22 mouse cellular contexts compared by ENCODE assay signal in genomic region chr6:50948061-50948460, GRCm38 (mm10).
DNase-seq lines count a peak whose midpoint lies in the region; ATAC-seq and TF ChIP-seq lines count a peak whose summit lies in the region.
"Had no signal": no experiment of that assay in that cellular context is flagged by ENCODE, and none has a peak within 500 bp of the region (broad histone marks: within the 10 kb centered on the region; RNA-seq: fewer than 3 reads in every experiment).

No protein-coding gene starts in this region.

- DNase-seq in embryo, embryonic 10 days (ENCODE audit: low spot score), result peak; percentile 55
- DNase-seq in embryo, embryonic 10.5 days (ENCODE audit: low spot score), result no peak
- DNase-seq in hindbrain, embryonic 10.5 days (ENCODE audit: low spot score), result peak; percentile 49
- DNase-seq in midbrain, embryonic 10.5 days (ENCODE audit: low spot score), result no peak
- DNase-seq in midbrain, postnatal 0 days (ENCODE audit: low spot score), result no peak
- DNase-seq: adrenal gland, adult 8-10 months; adrenal gland, postnatal 14 days; adrenal gland, postnatal 36 days; B cell, adult 2 months; cerebellum, adult 11-12 months; cerebellum, adult 2 months; cerebellum, adult 9-10 months; cerebellum, postnatal 25 days had no signal

- TF ChIP-seq CTCF in midbrain, postnatal 0 days (IDR thresholded peaks at IDR 0.05), result no peak

- H3K9ac ChIP-seq in hindbrain, embryonic 16.5 days (ENCODE audit: low read depth, low read length), result no peak overlapping the region
- H3K9ac ChIP-seq in midbrain, postnatal 0 days (replicated peaks; ENCODE audit: low read length, poor library complexity, severe bottlenecking), result no peak overlapping the region
- H3K9ac ChIP-seq: embryonic facial prominence, embryonic 13.5 days; embryonic facial prominence, embryonic 15.5 days; forebrain, embryonic 12.5 days had no signal

- no peaks in the 10 kb centered on the region for H3K36me3 ChIP-seq in hindbrain, embryonic 10.5 days
- no peaks in the 10 kb centered on the region for H3K36me3 ChIP-seq in hindbrain, embryonic 16.5 days (ENCODE audit: control insufficient read depth, insufficient read depth, low read length)
- H3K36me3 ChIP-seq in midbrain, embryonic 10.5 days, result no peaks in the 10 kb centered on the region
- no peaks in the 10 kb centered on the region for H3K36me3 ChIP-seq in midbrain, postnatal 0 days (ENCODE audit: insufficient read depth, low read length)
- H3K36me3 ChIP-seq: embryonic facial prominence, embryonic 13.5 days; embryonic facial prominence, embryonic 15.5 days; forebrain, embryonic 10.5 days; forebrain, embryonic 12.5 days had no signal

- no peaks in the 10 kb centered on the region for H3K27me3 ChIP-seq in hindbrain, embryonic 10.5 days (ENCODE audit: insufficient read depth, poor library complexity, severe bottlenecking)
- H3K27me3 ChIP-seq in hindbrain, embryonic 16.5 days (replicated peaks; ENCODE audit: control insufficient read depth, insufficient read depth, low read length), result no peaks in the 10 kb centered on the region
- no peaks in the 10 kb centered on the region for H3K27me3 ChIP-seq in midbrain, embryonic 10.5 days (ENCODE audit: low read depth, poor library complexity, severe bottlenecking)
- H3K27me3 ChIP-seq in midbrain, postnatal 0 days (ENCODE audit: insufficient read depth, low read length), result no peaks in the 10 kb centered on the region
- H3K27me3 ChIP-seq: embryonic facial prominence, embryonic 13.5 days; embryonic facial prominence, embryonic 15.5 days had no signal

- H3K27ac ChIP-seq in hindbrain, embryonic 10.5 days, result peak overlapping the region; percentile 86
- H3K27ac ChIP-seq in hindbrain, embryonic 16.5 days (ENCODE audit: low read depth, low read length), result no peak overlapping the region
- peak overlapping the region; percentile 77 for H3K27ac ChIP-seq in midbrain, embryonic 10.5 days (replicated peaks)
- H3K27ac ChIP-seq in midbrain, postnatal 0 days (ENCODE audit: low read depth, low read length), result no peak overlapping the region
- H3K27ac ChIP-seq: embryonic facial prominence, embryonic 13.5 days; embryonic facial prominence, embryonic 15.5 days; forebrain, embryonic 10.5 days; forebrain, embryonic 12.5 days had no signal

- no peak overlapping the region for H3K4me3 ChIP-seq in hindbrain, embryonic 10.5 days
- no peak overlapping the region for H3K4me3 ChIP-seq in hindbrain, embryonic 16.5 days (ENCODE audit: low read length)
- no peak overlapping the region for H3K4me3 ChIP-seq in midbrain, embryonic 10.5 days
- no peak overlapping the region for H3K4me3 ChIP-seq in midbrain, postnatal 0 days (ENCODE audit: low read depth, low read length)
- H3K4me3 ChIP-seq: embryonic facial prominence, embryonic 13.5 days; embryonic facial prominence, embryonic 15.5 days; erythroblast, embryonic 14.5 days; forebrain, embryonic 10.5 days; forebrain, embryonic 12.5 days had no signal

- peaks cover 57% of the 10 kb centered on the region for H3K4me1 ChIP-seq in hindbrain, embryonic 10.5 days (replicated peaks)
- 0 out of 2 replicates have a peak, but pooled peaks cover 3% of the 10 kb centered on the region for H3K4me1 ChIP-seq in hindbrain, embryonic 16.5 days (ENCODE audit: control insufficient read depth, insufficient read depth, low read depth, low read length)
- H3K4me1 ChIP-seq in midbrain, embryonic 10.5 days, result peaks cover 18% of the 10 kb centered on the region
- no peaks in the 10 kb centered on the region for H3K4me1 ChIP-seq in midbrain, postnatal 0 days (ENCODE audit: insufficient read depth, low read length)

- 42% methylated on average over 4 of the region's 4 CpGs for WGBS in hindbrain, embryonic 10.5 days
- 58% methylated on average over 4 of the region's 4 CpGs for WGBS in hindbrain, embryonic 16.5 days
- 74% methylated on average over 4 of the region's 4 CpGs for WGBS in midbrain, embryonic 10.5 days
- WGBS in midbrain, postnatal 0 days, result 78% methylated on average over 4 of the region's 4 CpGs

- no peaks in the 10 kb centered on the region for H3K9me3 ChIP-seq in hindbrain, embryonic 10.5 days
- H3K9me3 ChIP-seq in hindbrain, embryonic 16.5 days (ENCODE audit: control insufficient read depth, low read length), result no peaks in the 10 kb centered on the region
- H3K9me3 ChIP-seq in midbrain, embryonic 10.5 days (replicated peaks), result no peaks in the 10 kb centered on the region
- H3K9me3 ChIP-seq in midbrain, postnatal 0 days (ENCODE audit: low read length), result no peaks in the 10 kb centered on the region
- H3K9me3 ChIP-seq: embryonic facial prominence, embryonic 13.5 days; embryonic facial prominence, embryonic 15.5 days; forebrain, embryonic 10.5 days; forebrain, embryonic 12.5 days had no signal

- ATAC-seq in hindbrain, embryonic 16.5 days, result no peak
- ATAC-seq in midbrain, postnatal 0 days (ENCODE audit: low FRiP score), result no peak
- no peak for ATAC-seq in CD4-positive, CD25-positive, alpha-beta regulatory T cell, adult 4 months
- ATAC-seq: forebrain, embryonic 14.5 days; forebrain, embryonic 16.5 days had no signal

- H3K4me2 ChIP-seq in hindbrain, embryonic 16.5 days (ENCODE audit: low read length), result no peak overlapping the region
- no peak overlapping the region for H3K4me2 ChIP-seq in midbrain, postnatal 0 days (ENCODE audit: low read depth, low read length, poor library complexity, severe bottlenecking)
- H3K4me2 ChIP-seq: embryonic facial prominence, embryonic 13.5 days; embryonic facial prominence, embryonic 15.5 days; forebrain, embryonic 12.5 days had no signal

Comparison
In these comparisons a context has a peak if more than half of its experiments do, and no peak if none do; other contexts are left out.
1. DNase-seq: peak in embryo, embryonic 10 days (single experiment) and hindbrain, embryonic 10.5 days (single experiment); none in embryo, embryonic 10.5 days (single experiment), midbrain, embryonic 10.5 days (single experiment) and midbrain, postnatal 0 days (single experiment).
2. H3K27ac ChIP-seq: peak in hindbrain, embryonic 10.5 days (single experiment) and midbrain, embryonic 10.5 days (single experiment); none in hindbrain, embryonic 16.5 days (single experiment) and midbrain, postnatal 0 days (single experiment).